Mouse (Mus musculus): ENCODE measurements around the gene Ssmem1.

The Ssmem1 gene

DNA sequence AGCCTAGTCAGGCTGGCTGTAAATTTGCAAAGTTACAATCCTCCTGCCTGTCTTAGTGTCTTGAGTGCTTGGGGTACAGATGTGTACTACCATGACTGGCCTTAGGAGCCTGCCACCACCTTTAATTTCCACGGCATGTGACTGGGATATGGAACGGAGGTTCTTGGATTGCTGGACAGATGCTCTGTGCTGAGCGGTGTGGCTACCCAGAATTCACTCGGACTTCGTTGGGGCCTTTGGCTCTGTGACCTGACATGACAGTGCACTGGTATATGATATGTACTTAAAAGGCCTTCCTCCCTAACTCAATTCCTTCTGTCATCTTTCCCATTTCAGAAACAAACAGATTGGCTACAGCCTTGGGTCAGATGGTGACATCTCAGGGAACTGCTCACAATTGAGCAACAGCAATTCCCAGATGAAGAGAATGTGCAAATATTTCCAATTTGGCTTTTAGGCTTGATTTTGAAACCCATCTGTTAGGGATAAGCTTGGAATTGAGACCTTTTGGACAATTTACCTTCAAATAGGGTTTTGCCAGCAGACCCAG is 45.0 kb downstream of the Ssmem1 start:
- no peak for DNase-seq

DNA sequence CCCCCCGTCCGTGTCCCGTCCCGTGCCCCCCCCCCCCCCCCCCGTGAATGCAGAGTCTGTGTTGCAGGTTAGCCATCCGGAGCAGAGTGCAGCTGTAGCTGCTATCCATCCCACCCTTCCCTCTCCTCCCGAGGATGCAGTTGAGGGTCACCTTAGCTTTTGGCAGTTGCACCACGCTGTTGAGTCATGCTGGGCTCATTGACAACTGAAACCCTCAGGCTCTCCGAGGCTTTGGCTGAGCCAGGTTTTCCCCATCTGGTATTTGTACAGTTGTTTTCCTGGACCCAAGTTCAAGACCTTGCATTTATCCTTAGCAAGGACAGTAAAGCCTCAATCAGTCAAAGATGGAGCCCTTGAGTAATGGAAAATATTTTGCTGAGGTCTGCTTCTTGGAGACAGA is 46.4 kb downstream of the Ssmem1 start:
- no peak for DNase-seq

DNA sequence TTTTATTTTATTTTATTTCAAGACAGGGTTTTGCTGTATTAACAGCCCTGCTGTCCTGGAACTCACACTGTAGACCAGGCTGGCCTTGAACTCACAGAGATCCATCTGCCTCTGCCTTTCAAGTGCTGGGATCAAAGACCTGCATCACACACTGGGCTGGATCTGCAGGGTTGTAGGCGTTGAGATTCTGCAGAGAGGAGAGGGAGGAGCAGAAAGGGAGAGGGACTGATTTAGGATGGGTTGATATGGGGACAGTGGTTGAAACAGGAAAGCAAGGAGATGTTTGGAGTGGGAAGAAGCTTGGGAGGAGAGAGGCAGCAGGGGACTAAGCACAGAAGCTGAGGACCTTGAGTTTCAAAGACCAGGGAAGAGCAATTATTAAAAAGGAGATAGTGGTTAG is 50.1 kb downstream of the Ssmem1 start:
- no peak for DNase-seq

DNA sequence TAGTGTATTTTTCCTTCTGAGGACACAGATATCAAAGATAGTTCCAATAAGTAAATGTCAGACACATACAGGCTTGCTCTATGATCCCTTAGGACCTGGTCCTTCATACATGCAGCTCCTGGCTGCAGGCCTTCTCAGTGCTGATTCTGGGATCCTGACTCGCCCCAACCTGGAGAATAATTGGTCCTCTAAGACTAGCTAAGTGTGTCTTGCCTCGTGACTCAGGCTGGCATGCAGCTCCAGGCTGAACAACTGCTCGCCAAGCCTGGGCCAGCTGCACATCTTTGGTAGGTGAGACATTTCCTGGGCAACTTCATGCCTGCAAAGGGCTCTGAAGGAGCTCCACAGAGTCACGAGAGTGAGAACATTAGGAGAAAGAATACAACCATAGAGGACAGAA is 52.5 kb downstream of the Ssmem1 start:
- no peak for DNase-seq

DNA sequence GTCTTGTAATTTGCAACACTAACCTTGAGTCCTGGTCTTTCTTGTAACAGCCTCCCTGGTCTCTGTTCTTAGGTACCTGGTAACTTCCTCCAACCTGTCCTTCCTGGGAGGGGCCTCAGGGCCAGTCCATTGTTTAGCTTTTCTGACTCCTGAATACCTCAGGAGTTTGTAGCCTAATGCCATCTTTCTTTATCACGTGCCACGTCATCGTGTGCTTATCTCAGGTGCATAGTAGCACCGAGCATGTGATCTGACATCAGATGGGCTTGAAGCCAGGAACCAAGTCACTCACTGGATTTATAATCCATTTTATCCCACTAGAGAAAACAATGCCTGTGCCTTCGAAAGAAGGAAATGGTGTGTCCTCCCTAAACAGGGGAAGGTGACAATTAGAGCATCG is 53.9 kb downstream of the Ssmem1 start:
- DNase-seq = no peak

DNA sequence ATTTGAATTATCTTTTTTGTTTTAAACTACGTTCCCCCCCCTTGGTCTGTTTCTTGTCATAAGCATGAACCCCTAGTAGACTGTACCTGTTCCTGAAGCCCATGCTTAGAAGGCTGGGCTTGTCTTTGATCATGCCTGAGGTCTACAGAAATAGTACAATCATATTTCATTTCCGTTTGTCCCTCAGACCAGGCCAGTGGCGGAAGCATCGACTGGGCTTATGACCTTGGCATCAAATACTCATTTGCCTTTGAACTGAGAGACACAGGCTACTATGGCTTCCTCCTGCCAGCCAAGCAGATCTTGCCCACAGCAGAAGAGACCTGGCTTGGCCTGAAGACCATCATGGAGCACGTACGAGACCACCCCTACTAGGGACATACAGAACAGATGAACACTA is 54.4 kb downstream of the Ssmem1 start:
- DNase-seq = no peak

DNA sequence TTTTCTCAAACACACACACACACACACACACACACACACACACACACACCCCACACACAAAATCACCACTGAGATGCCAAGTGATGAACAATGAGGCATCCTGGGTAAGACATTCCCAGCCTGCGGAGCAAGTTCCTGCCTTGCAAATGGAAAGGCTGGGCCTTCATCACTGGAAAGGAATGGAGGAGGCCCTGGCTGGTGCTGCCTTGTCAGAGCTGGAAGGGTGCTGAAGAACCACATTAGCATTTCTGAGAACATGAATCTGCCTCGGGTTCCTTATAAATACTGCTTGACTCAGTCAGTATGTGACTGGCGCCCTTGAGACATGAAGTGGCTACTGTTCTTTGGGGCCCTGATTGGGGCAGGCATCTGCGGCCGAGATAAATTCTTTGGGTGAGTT is 58.4 kb downstream of the Ssmem1 start, which contains the start of gene Cpa4:
TSS of gene Cpa4 (plus strand) at position 301 of the 400 bp plus-strand sequence.
- DNase-seq = no peak

DNA sequence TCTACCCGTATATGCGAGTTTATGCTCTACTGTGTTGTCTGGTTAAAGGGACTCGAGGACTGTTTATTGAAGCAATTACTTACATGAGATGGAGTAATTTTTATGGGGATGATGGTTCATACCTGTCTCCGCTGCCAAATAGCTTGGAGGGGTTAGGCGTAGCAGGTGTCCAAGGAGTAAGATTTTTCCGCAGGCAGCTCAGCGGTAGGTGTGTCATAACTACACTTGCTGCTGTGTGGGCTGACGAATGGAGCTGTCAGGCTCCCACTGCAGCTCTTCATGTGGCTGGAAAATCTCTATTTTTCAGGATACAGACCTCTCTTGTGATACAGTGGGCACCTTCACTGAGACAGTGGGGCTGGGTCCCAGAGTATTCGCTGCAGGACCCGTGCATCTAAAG is 59.7 kb downstream of the Ssmem1 start:
- DNase-seq = no peak

All from thymus, adult 18-20 months (tissue).